Mouse (Mus musculus) bone marrow macrophage, adult 2 months (primary cell): ENCODE results near the gene Cpn2.

Experiments
- CTCF ChIP-seq: IDR thresholded peaks from 2 replicates; pipeline ENCODE4 v1.5.1; 2012; ENCODE audit warnings: low read depth, mild to moderate bottlenecking, low read length, moderate library complexity
- POLR2A ChIP-seq: IDR thresholded peaks from 2 replicates; pipeline ENCODE4 v1.6.1; 2012; ENCODE audit warnings: mild to moderate bottlenecking, low read depth, low read length, borderline replicate concordance

DNA sequence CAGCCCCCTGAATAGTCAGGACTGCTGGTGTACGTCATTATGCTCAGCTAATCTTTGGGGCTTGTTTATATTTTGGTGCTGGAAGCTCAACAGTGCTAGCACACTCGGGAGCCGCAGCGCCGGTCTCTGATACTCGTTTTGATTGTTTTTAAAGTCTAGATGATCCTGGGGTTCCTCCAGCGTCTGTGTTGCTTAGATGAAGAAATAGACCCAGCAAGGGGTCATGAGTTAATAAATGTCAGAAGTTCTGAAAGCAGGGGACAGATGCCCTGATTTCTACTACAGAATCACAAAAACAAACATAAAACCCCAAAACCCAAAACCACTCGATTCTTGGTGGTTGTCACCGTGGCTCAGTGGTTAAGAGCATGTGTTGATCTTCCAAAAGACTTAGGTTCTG, 13.4 kb downstream of the Cpn2 start:
- TF ChIP-seq CTCF (no peak), POLR2A (no peak)
